Mouse (Mus musculus) hematopoietic multipotent progenitor cell, adult 10-12 weeks (in vitro differentiated cells): ENCODE results near the gene St14. TPM values are rescaled to one million over a fixed set of nuclear protein-coding genes. Genes with fewer than 3 reads are reported as not detected.

Source experiments
- polyA plus RNA-seq: library from polyadenylated mRNA; stranded (reverse); fragments of >175 nt; gene quantifications from 2 replicates; pipeline ENCODE4 v1.2.3, GENCODE M21; 2012; ENCODE audit warnings: low replicate concordance

The St14 gene
- 14.3 and 17.2 TPM in 2 replicates for polyA plus RNA-seq

GRCm38 (mm10) chr9:31131205-31131968 lies at the start of gene St14:
Gene St14, minus strand, starts transcription at chr9:31131853.

Other genes with a start within 250 kb of the St14 start
- gene Adamts15, start 209.4 kb downstream of the St14 start, polyA plus RNA-seq: 0.03 TPM in 1 of 2 replicates, not detected in the other
- gene Adamts8, start 189.3 kb downstream of the St14 start, polyA plus RNA-seq: not detected in 2 replicates
- 7.2 and 16.3 TPM in 2 replicates for gene Zbtb44, start 101.2 kb downstream of the St14 start, polyA plus RNA-seq
- 10.4 and 15.8 TPM in 2 replicates for gene Aplp2, start 80.0 kb upstream of the St14 start, polyA plus RNA-seq
- 4.3 and 7.5 TPM in 2 replicates for gene Prdm10, start 148.7 kb upstream of the St14 start, polyA plus RNA-seq